Mouse (Mus musculus): ENCODE measurements at regions not wholly inside any gene's neighbourhood (a gene's known extent, or its start where the extent isn't known, plus 50 kb on each side); places are given as distances from the start of the nearest gene placed in this dataset.

DNA sequence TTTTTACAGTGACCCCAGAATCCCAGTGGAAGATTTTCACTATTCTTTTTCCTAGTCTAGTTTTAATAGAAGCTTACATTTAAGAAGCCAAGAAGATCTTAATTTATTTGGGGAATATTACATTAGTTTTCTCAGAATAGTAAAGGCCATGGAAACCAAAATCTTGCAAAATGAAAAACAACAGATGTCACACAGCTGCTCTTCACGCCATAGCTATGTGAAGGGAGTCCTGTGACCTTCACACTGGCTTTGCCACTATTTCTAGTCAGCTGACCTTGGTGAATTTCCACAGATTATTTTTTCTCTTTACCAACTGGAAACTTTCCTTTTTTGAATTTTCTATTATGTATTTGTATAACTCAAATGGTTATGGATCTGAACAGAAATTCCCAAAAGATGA, 542.1 kb upstream of the Rgmb start:
- TF ChIP-seq CTCF (IDR thresholded peaks at IDR 0.05; ENCODE audit: low read depth, low read length) = no peak
- no peak for TF ChIP-seq POLR2A (IDR thresholded peaks at IDR 0.05; ENCODE audit: extremely low read depth, insufficient read depth, low read length)
